Mouse (Mus musculus): ENCODE data around the gene Gm20765. TPM values are rescaled to one million over a fixed set of nuclear protein-coding genes. Genes with fewer than 3 reads are reported as not detected.

The Gm20765 gene
- polyA plus RNA-seq (2017; shearing (Covaris generic)) = not detected

GRCm38 (mm10) chr10:104185233-104185632, at the start of gene Gm20765:
Gm20765 (plus strand) TSS chr10:104185533.

GRCm38 (mm10) chr10:104142687-104143086, 42.6 kb upstream of the Gm20765 start, which contains the start of gene Gm21293:
Gm21293 (plus strand) TSS chr10:104142987.

GRCm38 (mm10) chr10:104151197-104151596, 34.1 kb upstream of the Gm20765 start, which contains the start of gene Gm6763:
Gm6763 (plus strand) TSS chr10:104151497.

GRCm38 (mm10) chr10:104159706-104160105, 25.6 kb upstream of the Gm20765 start, which contains the start of gene Gm8764:
Gm8764 (plus strand) TSS chr10:104160006.

GRCm38 (mm10) chr10:104168215-104168614, 17.1 kb upstream of the Gm20765 start, which contains the start of gene Gm21304:
Gm21304 (plus strand) TSS chr10:104168515.

GRCm38 (mm10) chr10:104176724-104177123, 8.6 kb upstream of the Gm20765 start, which contains the start of gene Gm21312:
Gm21312 (plus strand) TSS chr10:104177024.

GRCm38 (mm10) chr10:104193742-104194141, 8.4 kb downstream of the Gm20765 start, which contains the start of gene Gm4340:
Gm4340 (plus strand) TSS chr10:104194042.

Other genes with a start within 250 kb of the Gm20765 start
- not detected for gene Gm21293, start 42.5 kb upstream of the Gm20765 start, polyA plus RNA-seq (2017; shearing (Covaris generic))
- gene Gm6763, start 34.0 kb upstream of the Gm20765 start, polyA plus RNA-seq (2017; shearing (Covaris generic)) = not detected
- gene Gm8764, start 25.5 kb upstream of the Gm20765 start, polyA plus RNA-seq (2017; shearing (Covaris generic)) = not detected
- gene Gm21304, start 17.0 kb upstream of the Gm20765 start, polyA plus RNA-seq (2017; shearing (Covaris generic)) = not detected
- gene Gm21312, start 8.5 kb upstream of the Gm20765 start, polyA plus RNA-seq (2017; shearing (Covaris generic)) = not detected
- not detected for gene Gm4340, start 8.5 kb downstream of the Gm20765 start, polyA plus RNA-seq (2017; shearing (Covaris generic))